Mouse (Mus musculus): Measurements from ENCODE around the gene Apoa4. TPM values are rescaled to one million over a fixed set of nuclear protein-coding genes. Genes with fewer than 3 reads are reported as not detected.

Apoa4 gene
- total and polyA plus RNA-seq, 2 experiments: 177 to 323 TPM

DNA sequence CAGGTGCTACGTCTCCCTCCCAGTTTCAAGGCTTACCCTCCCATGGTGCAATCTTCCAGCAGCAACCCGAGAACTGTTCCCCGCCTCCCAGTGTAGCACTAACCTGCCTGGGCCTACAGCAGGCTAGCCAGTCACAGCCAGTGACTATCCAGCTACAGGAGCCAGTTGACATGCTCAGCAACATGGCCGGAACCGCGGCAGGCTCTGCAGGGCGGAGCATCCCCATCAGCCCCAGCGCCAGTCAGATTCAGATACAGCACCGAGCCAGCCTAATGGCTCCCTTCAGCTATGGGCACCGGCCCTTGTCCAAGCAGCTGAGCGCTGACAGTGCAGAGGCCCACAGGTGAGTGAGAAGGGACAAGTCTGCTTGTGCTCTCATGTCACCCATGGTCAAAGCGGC, 30.0 kb upstream of the Apoa4 start:
- Histone ChIP-seq H3K27me3 (ENCODE audit: control insufficient read depth, insufficient read depth, low read length) (no peaks in the 10 kb centered on the region), H3K36me3 (ENCODE audit: control insufficient read depth, insufficient read depth, low read length) (peaks cover 9% of the 10 kb centered on the region; the same call in 1 of the 2 replicates), H3K9ac (ENCODE audit: low read depth, low read length) (no peak overlapping the region), H3K27ac (replicated peaks; ENCODE audit: insufficient read depth, low read depth, low read length) (no peak overlapping the region), H3K4me1 (ENCODE audit: control insufficient read depth, insufficient read depth, low read length) (peaks cover 32% of the 10 kb centered on the region), H3K4me3 (ENCODE audit: insufficient read depth, low read depth, low read length) (no peak overlapping the region), H3K79me2 (ENCODE audit: control insufficient read depth, insufficient read depth, low read length) (0 out of 2 replicates have a peak, but pooled peaks cover 3% of the 10 kb centered on the region)
- no peak for DNase-seq (ENCODE audit: extremely low read depth, low read depth, low spot score)
- no peak for TF ChIP-seq CTCF (IDR thresholded peaks at IDR 0.05; ENCODE audit: low read depth, low read length)
- TF ChIP-seq POLR2A (IDR thresholded peaks at IDR 0.05; ENCODE audit: extremely low read depth, insufficient read depth, low read length): no peak
- WGBS: 89% methylated on average over 12 of the region's 12 CpGs

DNA sequence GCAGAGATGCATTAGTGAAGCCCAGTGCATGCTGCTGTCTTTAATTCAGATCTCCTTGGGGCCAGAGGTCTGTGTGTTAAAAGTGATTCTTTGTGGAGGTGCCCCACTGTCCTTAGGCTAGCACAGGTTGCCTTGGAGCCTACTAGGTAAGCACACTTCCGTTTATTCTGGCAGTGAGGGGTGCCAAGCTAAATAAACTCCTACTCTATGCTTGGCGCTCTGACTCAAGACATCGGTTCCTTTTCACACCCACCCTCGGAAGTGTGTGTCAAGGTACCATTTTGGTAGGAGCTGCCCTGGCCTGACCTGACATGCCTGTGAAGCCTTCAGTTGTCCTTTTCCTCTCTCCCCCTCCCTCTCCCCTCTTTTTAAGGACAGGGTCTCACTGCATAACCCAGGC, 26.2 kb upstream of the Apoa4 start:
- peak; percentile 64 for DNase-seq (ENCODE audit: extremely low read depth, low read depth, low spot score)
- TF ChIP-seq CTCF (IDR thresholded peaks at IDR 0.05; ENCODE audit: low read depth, low read length) (no peak), POLR2A (IDR thresholded peaks at IDR 0.05; ENCODE audit: extremely low read depth, insufficient read depth, low read length) (no peak)
- Histone ChIP-seq H3K4me1 (ENCODE audit: control insufficient read depth, insufficient read depth, low read length) (peaks cover 31% of the 10 kb centered on the region), H3K27me3 (ENCODE audit: control insufficient read depth, insufficient read depth, low read length) (no peaks in the 10 kb centered on the region), H3K36me3 (ENCODE audit: control insufficient read depth, insufficient read depth, low read length) (peaks cover 4% of the 10 kb centered on the region; the same call in 1 of the 2 replicates), H3K27ac (replicated peaks; ENCODE audit: insufficient read depth, low read depth, low read length) (peak overlapping the region; percentile 97), H3K79me2 (ENCODE audit: control insufficient read depth, insufficient read depth, low read length) (no peaks in the 10 kb centered on the region), H3K4me3 (ENCODE audit: insufficient read depth, low read depth, low read length) (no peak overlapping the region), H3K9ac (ENCODE audit: low read depth, low read length) (peak overlapping the region; percentile 41)
- 19% methylated on average over 4 of the region's 4 CpGs for whole genome bisulfite sequencing

DNA sequence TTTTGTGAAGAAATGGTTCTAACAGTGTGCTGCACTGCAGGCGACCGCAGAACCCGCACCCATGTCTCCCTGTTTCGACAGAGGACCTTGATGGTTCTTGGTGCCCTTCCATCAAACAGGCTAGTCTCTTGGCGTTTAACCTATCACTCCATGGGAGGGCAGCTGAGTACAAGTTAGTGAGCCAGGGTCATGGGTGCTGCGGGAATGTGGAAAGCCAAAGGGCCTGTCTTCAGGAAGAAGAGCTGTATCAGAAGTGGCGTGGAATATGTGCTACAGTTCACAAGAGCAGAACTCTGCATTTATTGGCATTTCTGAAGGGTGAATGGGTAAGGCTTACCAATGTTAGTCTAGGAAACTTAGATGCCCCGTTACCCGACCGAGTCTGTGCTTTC, 25.6 kb upstream of the Apoa4 start:
- WGBS: 24% methylated on average over 10 of the region's 10 CpGs
- H3K27me3 ChIP-seq (ENCODE audit: control insufficient read depth, insufficient read depth, low read length): no peaks in the 10 kb centered on the region
- no peak for TF ChIP-seq POLR2A (IDR thresholded peaks at IDR 0.05; ENCODE audit: extremely low read depth, insufficient read depth, low read length)
- no peak for TF ChIP-seq CTCF (IDR thresholded peaks at IDR 0.05; ENCODE audit: low read depth, low read length)
- DNase-seq (ENCODE audit: extremely low read depth, low read depth, low spot score): peak; percentile 91
- peaks cover 4% of the 10 kb centered on the region; the same call in 1 of the 2 replicates for H3K36me3 ChIP-seq (ENCODE audit: control insufficient read depth, insufficient read depth, low read length)
- H3K79me2 ChIP-seq (ENCODE audit: control insufficient read depth, insufficient read depth, low read length): no peaks in the 10 kb centered on the region
- H3K4me1 ChIP-seq (ENCODE audit: control insufficient read depth, insufficient read depth, low read length): peaks cover 31% of the 10 kb centered on the region
- H3K4me3 ChIP-seq (ENCODE audit: insufficient read depth, low read depth, low read length): no peak overlapping the region
- peak overlapping the region; percentile 70 for H3K9ac ChIP-seq (ENCODE audit: low read depth, low read length)
- peak overlapping the region; percentile 97 for H3K27ac ChIP-seq (replicated peaks; ENCODE audit: insufficient read depth, low read depth, low read length)

DNA sequence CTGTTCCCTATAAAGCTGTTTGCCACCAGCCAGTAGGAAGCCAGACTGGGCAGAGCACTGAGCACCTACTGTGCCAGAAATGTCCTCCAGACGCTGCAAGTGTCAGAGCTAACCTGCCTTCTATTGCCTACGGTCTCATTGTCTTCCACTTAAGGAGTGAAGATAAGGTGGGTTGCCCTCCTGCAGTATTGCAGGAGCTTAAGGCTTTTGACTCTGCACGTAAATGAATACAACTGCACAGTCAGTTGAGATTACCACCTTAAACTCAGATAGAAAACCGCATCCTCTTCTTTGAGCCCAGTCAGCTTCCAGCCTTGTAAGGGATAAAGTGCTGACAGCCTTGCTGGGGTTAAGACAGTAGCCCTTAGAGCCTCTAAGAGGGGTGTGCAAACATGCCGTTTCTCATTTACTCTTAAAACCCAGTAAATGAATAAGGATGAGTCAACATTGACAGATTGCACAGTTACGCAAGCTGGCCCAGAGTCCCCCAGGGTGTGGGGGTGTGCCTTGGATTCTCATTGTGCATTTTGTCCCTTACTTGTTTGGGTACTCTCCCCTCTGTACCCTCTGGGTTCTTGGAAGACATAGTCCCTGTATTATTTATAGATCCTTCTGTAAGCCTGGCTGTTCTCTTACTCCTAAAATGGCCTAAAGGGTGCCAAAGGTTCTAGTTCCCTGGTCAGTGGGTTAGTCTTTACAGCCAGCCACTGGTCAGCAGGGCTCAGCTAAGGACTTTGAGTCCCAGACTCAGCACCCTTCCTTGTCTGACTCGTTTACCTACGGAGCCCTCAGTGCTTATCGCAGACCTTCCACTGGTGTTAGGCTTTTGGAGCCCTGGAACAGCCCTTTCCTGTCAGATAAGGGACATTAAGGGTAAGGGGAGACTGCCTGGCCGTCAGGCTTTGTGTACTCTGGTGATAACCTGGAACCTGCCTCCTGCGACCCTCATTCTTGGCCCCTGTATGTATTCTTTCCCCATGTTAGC, 24.9 kb upstream of the Apoa4 start:
- TF ChIP-seq CTCF (IDR thresholded peaks at IDR 0.05; ENCODE audit: low read depth, low read length) (no peak), POLR2A (IDR thresholded peaks at IDR 0.05; ENCODE audit: extremely low read depth, insufficient read depth, low read length) (no peak)
- 18% methylated on average over 11 of the region's 11 CpGs for WGBS
- Histone ChIP-seq H3K27me3 (ENCODE audit: control insufficient read depth, insufficient read depth, low read length) (no peaks in the 10 kb centered on the region), H3K9ac (ENCODE audit: low read depth, low read length) (peak overlapping the region; percentile 70), H3K79me2 (ENCODE audit: control insufficient read depth, insufficient read depth, low read length) (no peaks in the 10 kb centered on the region), H3K27ac (replicated peaks; ENCODE audit: insufficient read depth, low read depth, low read length) (peak overlapping the region; percentile 97), H3K4me1 (ENCODE audit: control insufficient read depth, insufficient read depth, low read length) (peaks cover 31% of the 10 kb centered on the region), H3K36me3 (ENCODE audit: control insufficient read depth, insufficient read depth, low read length) (peaks cover 4% of the 10 kb centered on the region; the same call in 1 of the 2 replicates), H3K4me3 (ENCODE audit: insufficient read depth, low read depth, low read length) (no peak overlapping the region)
- peak; percentile 98 for DNase-seq (ENCODE audit: extremely low read depth, low read depth, low spot score)

DNA sequence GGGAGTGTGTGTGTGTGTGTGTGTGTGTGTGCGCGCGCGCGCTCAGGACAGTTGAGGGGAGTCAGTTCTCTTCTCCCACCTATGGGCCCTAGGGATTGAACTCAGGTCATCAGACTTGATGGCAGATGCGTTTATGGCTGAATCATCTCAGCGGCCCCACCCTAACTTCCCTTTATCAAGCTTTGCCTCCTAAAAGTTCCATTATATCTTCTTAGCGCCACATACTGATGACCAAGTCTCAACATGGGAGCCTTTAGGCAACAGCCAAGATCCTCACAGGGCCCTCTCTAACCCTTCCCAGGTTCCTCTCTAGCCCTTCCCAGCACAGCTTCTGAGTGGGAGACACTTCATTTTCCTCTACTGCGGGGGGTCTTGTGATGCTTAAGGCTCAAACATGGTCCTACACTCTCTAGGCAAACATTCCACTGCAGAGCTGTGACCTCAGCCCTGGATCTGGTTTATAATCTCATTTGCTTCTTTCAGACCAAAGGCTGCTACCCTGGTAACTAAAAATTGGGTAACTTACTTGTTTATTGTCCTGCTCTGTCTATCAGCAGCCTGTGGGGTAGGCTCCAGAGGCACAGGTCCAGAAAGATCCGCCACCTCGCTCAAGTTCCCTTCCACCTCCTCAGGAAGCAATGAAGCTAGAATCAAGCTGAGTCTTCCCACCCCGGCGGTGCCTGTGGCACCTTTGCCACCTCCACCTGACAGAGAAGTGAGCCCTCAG, 23.6 kb upstream of the Apoa4 start:
- H3K27ac ChIP-seq (replicated peaks; ENCODE audit: insufficient read depth, low read depth, low read length): peak overlapping the region; percentile 91
- H3K36me3 ChIP-seq (ENCODE audit: control insufficient read depth, insufficient read depth, low read length): peaks cover 6% of the 10 kb centered on the region; the same call in 1 of the 2 replicates
- H3K27me3 ChIP-seq (ENCODE audit: control insufficient read depth, insufficient read depth, low read length): no peaks in the 10 kb centered on the region
- DNase-seq (ENCODE audit: extremely low read depth, low read depth, low spot score): peak; percentile 92
- H3K4me1 ChIP-seq (ENCODE audit: control insufficient read depth, insufficient read depth, low read length): peaks cover 40% of the 10 kb centered on the region
- TF ChIP-seq POLR2A (IDR thresholded peaks at IDR 0.05; ENCODE audit: extremely low read depth, insufficient read depth, low read length): no peak
- no peak for TF ChIP-seq CTCF (IDR thresholded peaks at IDR 0.05; ENCODE audit: low read depth, low read length)
- 61% methylated on average over 13 of the region's 13 CpGs for WGBS
- H3K79me2 ChIP-seq (ENCODE audit: control insufficient read depth, insufficient read depth, low read length): no peaks in the 10 kb centered on the region
- no peak overlapping the region for H3K4me3 ChIP-seq (ENCODE audit: insufficient read depth, low read depth, low read length)
- peak overlapping the region; percentile 81 for H3K9ac ChIP-seq (ENCODE audit: low read depth, low read length)
